ENCODE assay signal across 7 mouse cellular contexts in the genomic region with DNA sequence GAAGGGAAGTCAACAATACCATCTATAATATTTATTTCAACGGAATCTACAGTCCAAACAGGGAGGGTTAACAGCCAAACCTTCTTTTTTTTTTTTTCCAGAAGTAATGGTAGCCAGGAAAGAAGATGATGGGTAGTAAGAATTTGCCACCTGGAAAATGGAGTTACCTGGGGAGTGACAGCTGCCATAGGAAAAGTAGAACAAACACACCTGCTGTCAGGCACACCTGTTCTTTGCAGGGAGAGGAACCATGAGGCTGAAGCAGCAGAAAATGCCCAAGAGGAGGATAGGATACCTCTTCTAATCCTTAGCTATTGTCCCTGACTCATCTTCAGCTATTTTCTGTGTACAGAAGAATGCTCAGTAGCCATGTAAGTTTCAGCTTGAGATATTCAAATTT.
"Had no signal": no experiment of that assay in that cellular context is flagged by ENCODE, and none has a peak within 500 bp of the region (broad histone marks: within the 10 kb centered on the region; RNA-seq: fewer than 3 reads in every experiment).

No protein-coding gene starts in this region.

- ATAC-seq: midbrain, embryonic 16.5 days had no signal

- DNase-seq: kidney, postnatal 14 days; lung, embryonic 14.5 days; lung, postnatal 10 days; right cerebral cortex, adult 18-20 months; right cerebral cortex, postnatal 25 days; thymus, postnatal 14 days had no signal
